Mouse (Mus musculus) megakaryocyte, embryonic 14.5 days (primary cell): ENCODE measurements at regions not wholly inside any gene's neighbourhood (a gene's known extent, or its start where the extent isn't known, plus 50 kb on each side); places are given as distances from the start of the nearest gene placed in this dataset.

Experiments
- FLI1 ChIP-seq: IDR thresholded peaks from 2 replicates; pipeline ENCODE4 v1.6.1; 2012; ENCODE audit warnings: low read length, inconsistent platforms, mixed read lengths
- GATA1 ChIP-seq: IDR thresholded peaks from 3 replicates; pipeline ENCODE4 v1.6.1; 2012; ENCODE audit warnings: mixed read lengths, low read length, inconsistent platforms, borderline replicate concordance

- TF ChIP-seq FLI1 (no peak), GATA1 (no peak)
Observed at GRCm38 (mm10) chr17:74925131-74925530, 80.2 kb upstream of the Ltbp1 start.
